8 mouse cellular contexts compared by ENCODE assay signal in the genomic region with DNA sequence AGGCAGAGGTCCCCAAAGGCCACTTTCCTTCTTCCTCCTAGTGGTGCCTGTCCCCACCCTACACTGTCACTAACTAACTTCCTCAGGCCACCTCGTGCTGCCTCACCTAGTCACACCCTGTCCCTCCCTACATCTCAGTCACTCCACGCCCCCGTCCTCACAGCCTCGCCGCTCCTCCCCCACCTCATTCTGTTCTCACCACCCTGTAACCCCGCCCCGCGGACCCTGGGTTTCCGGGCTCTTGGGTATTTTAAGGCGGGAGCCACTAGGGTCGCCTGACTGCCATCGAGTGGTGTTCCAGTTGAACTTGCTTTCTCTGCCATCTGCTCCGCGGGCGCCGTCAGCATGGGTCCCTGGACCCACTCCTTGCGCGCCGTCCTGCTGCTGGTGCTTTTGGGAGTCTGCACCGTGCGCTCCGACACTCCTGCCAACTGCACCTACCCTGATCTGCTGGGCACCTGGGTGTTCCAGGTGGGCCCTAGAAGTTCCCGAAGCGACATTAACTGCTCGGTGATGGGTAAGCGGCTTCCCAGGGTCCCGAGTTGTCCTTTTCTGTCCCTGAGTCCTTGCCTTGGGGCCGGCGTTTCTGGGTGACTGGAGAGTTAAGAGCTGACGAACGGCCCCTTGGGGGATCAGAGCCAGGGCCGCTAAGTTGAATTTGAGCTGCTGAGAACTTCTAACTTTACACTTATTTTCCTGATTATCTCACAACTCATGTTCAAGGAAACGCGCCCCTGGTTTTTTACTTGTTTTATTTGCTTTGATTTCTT. TPM values are rescaled to one million over a fixed set of nuclear protein-coding genes. Genes with fewer than 3 reads are reported as not detected.
DNase-seq lines count a peak whose midpoint lies in the region; ATAC-seq and TF ChIP-seq lines count a peak whose summit lies in the region.

A gene (plus strand): TSS at position 228 of the 770 bp plus-strand sequence.

- peak; percentile 3 for DNase-seq in 3134 (ENCODE audit: extremely low read depth, insufficient read length, low spot score)
- peak; percentile 94 for DNase-seq in heart, embryonic 10.5 days (ENCODE audit: low spot score)
- peak; percentile 65 for DNase-seq in midbrain, postnatal 0 days (ENCODE audit: low spot score)
- DNase-seq in spleen, postnatal 14 days (ENCODE audit: low spot score in 2 of 2): peak; percentile 78 to 85

- TF ChIP-seq CTCF in bone marrow, adult 2 months (IDR thresholded peaks at IDR 0.05; ENCODE audit: control insufficient read depth, insufficient read depth, low read length): peak; percentile 16; the same call in 1 of the 2 replicates
- peak; percentile 39 for TF ChIP-seq CTCF in midbrain, postnatal 0 days (IDR thresholded peaks at IDR 0.05)

- peak within 1 kb of the TSS; percentile 88 for H3K4me2 ChIP-seq in kidney, embryonic 15.5 days
- peak within 1 kb of the TSS; percentile 79 for H3K4me2 ChIP-seq in limb, embryonic 15.5 days
- peak within 1 kb of the TSS; percentile 76 for H3K4me2 ChIP-seq in midbrain, postnatal 0 days (ENCODE audit: low read depth, low read length, poor library complexity, severe bottlenecking)

- no peaks in the 10 kb centered on the region for H3K27me3 ChIP-seq in heart, embryonic 10.5 days (ENCODE audit: insufficient read depth, poor library complexity, severe bottlenecking)
- no peaks in the 10 kb centered on the region for H3K27me3 ChIP-seq in kidney, embryonic 15.5 days
- no peaks in the 10 kb centered on the region for H3K27me3 ChIP-seq in limb, embryonic 15.5 days
- no peaks in the 10 kb centered on the region for H3K27me3 ChIP-seq in midbrain, postnatal 0 days (ENCODE audit: insufficient read depth, low read length)

- H3K27ac ChIP-seq in bone marrow, adult 2 months (ENCODE audit: control insufficient read depth, insufficient read depth, low read depth, low read length, poor library complexity): peak within 1 kb of the TSS; percentile 89
- H3K27ac ChIP-seq in heart, embryonic 10.5 days: peak within 1 kb of the TSS; percentile 90
- H3K27ac ChIP-seq in kidney, embryonic 15.5 days: peak within 1 kb of the TSS; percentile 30; the same call in 1 of the 2 replicates
- H3K27ac ChIP-seq in limb, embryonic 15.5 days: peak within 1 kb of the TSS; percentile 65; the same call in 1 of the 2 replicates
- H3K27ac ChIP-seq in midbrain, postnatal 0 days (ENCODE audit: low read depth, low read length): no peak within 1 kb of the TSS

- no peak for ATAC-seq in erythroblast, adult 5-6 weeks (replicated peaks; ENCODE audit: low FRiP score, poor library complexity, severe bottlenecking)
- peak; percentile 96 for ATAC-seq in kidney, embryonic 15.5 days (replicated peaks; ENCODE audit: low FRiP score)
- peak; percentile 76 for ATAC-seq in limb, embryonic 15.5 days (ENCODE audit: insufficient number of reproducible peaks, low FRiP score, low TSS enrichment, low read depth)
- peak; percentile 82 for ATAC-seq in midbrain, postnatal 0 days (ENCODE audit: low FRiP score)

- H3K9me3 ChIP-seq in heart, embryonic 10.5 days: no peaks in the 10 kb centered on the region
- H3K9me3 ChIP-seq in kidney, embryonic 15.5 days (replicated peaks): no peaks in the 10 kb centered on the region
- no peaks in the 10 kb centered on the region for H3K9me3 ChIP-seq in limb, embryonic 15.5 days
- no peaks in the 10 kb centered on the region for H3K9me3 ChIP-seq in midbrain, postnatal 0 days (ENCODE audit: low read length)

- peaks cover 1% of the 10 kb centered on the region; the same call in 1 of the 2 replicates for H3K4me1 ChIP-seq in bone marrow, adult 2 months (ENCODE audit: control insufficient read depth, insufficient read depth, low read length)
- 0 out of 2 replicates have a peak, but pooled peaks cover 6% of the 10 kb centered on the region for H3K4me1 ChIP-seq in heart, embryonic 10.5 days
- H3K4me1 ChIP-seq in kidney, embryonic 15.5 days: peaks cover 7% of the 10 kb centered on the region; the same call in 1 of the 2 replicates
- H3K4me1 ChIP-seq in limb, embryonic 15.5 days: 0 out of 2 replicates have a peak, but pooled peaks cover 8% of the 10 kb centered on the region
- no peaks in the 10 kb centered on the region for H3K4me1 ChIP-seq in midbrain, postnatal 0 days (ENCODE audit: insufficient read depth, low read length)

- under 1% methylated on average over 34 of the region's 34 CpGs for WGBS in bone marrow, adult 2 months
- 2% methylated on average over 34 of the region's 34 CpGs for WGBS in heart, embryonic 10.5 days
- WGBS in kidney, embryonic 15.5 days: 2% methylated on average over 34 of the region's 34 CpGs
- WGBS in limb, embryonic 15.5 days: 1% methylated on average over 34 of the region's 34 CpGs
- 3% methylated on average over 34 of the region's 34 CpGs for WGBS in midbrain, postnatal 0 days

- peak within 1 kb of the TSS; percentile 66 for H3K4me3 ChIP-seq in bone marrow, adult 2 months (replicated peaks; ENCODE audit: control insufficient read depth, low read depth, low read length)
- peak within 1 kb of the TSS; percentile 71 for H3K4me3 ChIP-seq in heart, embryonic 10.5 days
- peak within 1 kb of the TSS; percentile 51 for H3K4me3 ChIP-seq in kidney, embryonic 15.5 days (replicated peaks)
- H3K4me3 ChIP-seq in limb, embryonic 15.5 days: peak within 1 kb of the TSS; percentile 49
- peak within 1 kb of the TSS; percentile 45 for H3K4me3 ChIP-seq in midbrain, postnatal 0 days (ENCODE audit: low read depth, low read length)

- H3K36me3 ChIP-seq in heart, embryonic 10.5 days: no peaks in the 10 kb centered on the region
- H3K36me3 ChIP-seq in kidney, embryonic 15.5 days: 0 out of 2 replicates have a peak, but pooled peaks cover 3% of the 10 kb centered on the region
- H3K36me3 ChIP-seq in limb, embryonic 15.5 days: no peaks in the 10 kb centered on the region
- no peaks in the 10 kb centered on the region for H3K36me3 ChIP-seq in midbrain, postnatal 0 days (ENCODE audit: insufficient read depth, low read length)

- peak within 1 kb of the TSS; percentile 39 for H3K9ac ChIP-seq in kidney, embryonic 15.5 days
- peak within 1 kb of the TSS; percentile 27; the same call in 1 of the 2 replicates for H3K9ac ChIP-seq in limb, embryonic 15.5 days
- H3K9ac ChIP-seq in midbrain, postnatal 0 days (replicated peaks; ENCODE audit: low read length, poor library complexity, severe bottlenecking): no peak within 1 kb of the TSS

- TF ChIP-seq POLR2A in bone marrow, adult 2 months (IDR thresholded peaks at IDR 0.05; ENCODE audit: borderline replicate concordance, control insufficient read depth, low read depth, low read length): peak; percentile 78

RNA-seq across cellular contexts. Expression of the gene that starts here (rescaled TPM):
- polyA plus RNA-seq in bone marrow, adult 2 months (2011; ENCODE audit: insufficient read depth, insufficient read length, low replicate concordance, missing spikeins): 11.2 and 18.4 TPM in 2 replicates
- total RNA-seq in erythroblast, adult 5-6 weeks (2015; ENCODE audit: low replicate concordance): 45.5 and 70.2 TPM in 2 replicates
- total RNA-seq in erythroblast, adult 5-6 weeks (2017; ENCODE audit: low replicate concordance): 44.0 and 65.4 TPM in 2 replicates
- 27.1 and 28.3 TPM in 2 replicates for polyA plus RNA-seq in heart, embryonic 10.5 days (2016; fragmentation: Nextera tagmentation; extraction: Ambion mirVana)
- 36.2 and 37.7 TPM in 2 replicates for polyA plus RNA-seq in kidney, embryonic 15.5 days (2015; fragmentation: Nextera tagmentation; extraction: Ambion mirVana)
- polyA plus RNA-seq in limb, embryonic 15.5 days (2015; fragmentation: Nextera tagmentation; extraction: Ambion mirVana): 87.8 and 92.8 TPM in 2 replicates
- 8.4 and 10.5 TPM in 2 replicates for total RNA-seq in midbrain, postnatal 0 days (2014; rRNA removed)
- polyA plus RNA-seq in midbrain, postnatal 0 days (2015; fragmentation: Nextera tagmentation; extraction: Ambion mirVana): 14.6 and 14.7 TPM in 2 replicates

Comparison
In these comparisons a context has a peak if more than half of its experiments do, and no peak if none do; other contexts are left out.
1. DNase-seq: peak in every context shown above with its lines; median percentile 94 in heart, embryonic 10.5 days; 82 in spleen, postnatal 14 days; 65 in midbrain, postnatal 0 days; 3 in 3134.